Mouse (Mus musculus) heart, adult 18-20 months (tissue): ENCODE measurements around the gene Tapt1. TPM values are rescaled to one million over a fixed set of nuclear protein-coding genes. Genes with fewer than 3 reads are reported as not detected.

Experiments
- DNase-seq, 2 experiments: peaks; one replicate each; pipeline ENCODE4 v3.0.0; 2021 to 2022; ENCODE audit warnings: mixed read lengths in 1 of 2
- total RNA-seq, 2 experiments: library from RNA; stranded (reverse); gene quantifications; 2 replicates each; pipeline ENCODE4 v1.2.3; 2021

The Tapt1 gene
- total RNA-seq, 2 experiments from 2014 or later: 18.8 to 20.7 TPM

- no peak for DNase-seq
Observed at GRCm38 (mm10) chr5:44198471-44198870, 28.0 kb downstream of the Tapt1 start.

- DNase-seq: no peak
Observed at GRCm38 (mm10) chr5:44197806-44198205, 28.6 kb downstream of the Tapt1 start.

- no peak for DNase-seq
Observed at GRCm38 (mm10) chr5:44196167-44196566, 30.3 kb downstream of the Tapt1 start.

- DNase-seq: no peak
Observed at GRCm38 (mm10) chr5:44187370-44187769, 39.1 kb downstream of the Tapt1 start.

- no peak for DNase-seq
Observed at GRCm38 (mm10) chr5:44181669-44182068, 44.8 kb downstream of the Tapt1 start.

GRCm38 (mm10) chr5:44180450-44180849 is 46.0 kb downstream of the Tapt1 start:
- no peak for DNase-seq

GRCm38 (mm10) chr5:44174046-44174445 is 52.4 kb downstream of the Tapt1 start:
- no peak for DNase-seq

GRCm38 (mm10) chr5:44166866-44167265 is 59.6 kb downstream of the Tapt1 start:
- DNase-seq: no peak

- no peak for DNase-seq
Observed at GRCm38 (mm10) chr5:44165854-44166253, 60.6 kb downstream of the Tapt1 start.

GRCm38 (mm10) chr5:44164233-44164776 is 62.1 kb downstream of the Tapt1 start:
- no peak for DNase-seq

GRCm38 (mm10) chr5:44163318-44163717 is 63.1 kb downstream of the Tapt1 start:
- no peak for DNase-seq

- DNase-seq: no peak
Observed at GRCm38 (mm10) chr5:44162786-44163185, 63.6 kb downstream of the Tapt1 start.

- DNase-seq: no peak
Observed at GRCm38 (mm10) chr5:44159679-44160438, 66.6 kb downstream of the Tapt1 start.

- no peak for DNase-seq
Observed at GRCm38 (mm10) chr5:44159231-44159630, 67.2 kb downstream of the Tapt1 start.

GRCm38 (mm10) chr5:44158458-44158857 is 68.0 kb downstream of the Tapt1 start:
- no peak for DNase-seq

- no peak for DNase-seq
Observed at GRCm38 (mm10) chr5:44157760-44158159, 68.7 kb downstream of the Tapt1 start.

- no peak for DNase-seq
Observed at GRCm38 (mm10) chr5:44153050-44153449, 73.4 kb downstream of the Tapt1 start.

- peak in 1 of 2 experiments; percentile 13 for DNase-seq
Observed at GRCm38 (mm10) chr5:44151327-44152051, 74.9 kb downstream of the Tapt1 start.

- DNase-seq: no peak
Observed at GRCm38 (mm10) chr5:44147732-44148131, 78.7 kb downstream of the Tapt1 start.

GRCm38 (mm10) chr5:44146437-44147332 is 79.7 kb downstream of the Tapt1 start:
- no peak for DNase-seq

GRCm38 (mm10) chr5:44143467-44144235 is 82.8 kb downstream of the Tapt1 start:
- DNase-seq: no peak
